Mouse (Mus musculus): ENCODE results near the gene Itgb4.

DNA sequence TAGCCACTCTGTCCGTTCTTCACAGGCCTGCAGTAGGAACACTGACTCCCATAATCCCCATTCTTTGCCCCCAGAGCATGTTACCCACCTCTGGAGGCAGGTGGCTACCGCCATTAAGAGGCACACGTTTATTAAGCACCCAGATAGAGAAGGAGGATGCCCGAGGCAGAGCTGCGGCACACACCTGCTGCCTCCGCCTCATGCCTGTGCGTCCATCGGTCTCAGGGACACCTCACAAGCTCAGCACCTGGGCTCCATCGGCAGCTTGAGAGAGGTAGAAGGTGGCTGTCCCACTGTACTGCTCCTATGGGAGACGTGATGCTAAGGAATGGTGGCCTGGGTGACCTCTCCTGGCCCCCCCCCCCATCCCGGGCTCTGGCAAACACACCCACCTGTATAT is 33.9 kb downstream of the Itgb4 start:
- no peak for TF ChIP-seq CTCF (IDR thresholded peaks at IDR 0.05; ENCODE audit: borderline replicate concordance, extremely low read depth, insufficient read depth, insufficient read length)
- TF ChIP-seq POLR2A (IDR thresholded peaks at IDR 0.05; ENCODE audit: borderline replicate concordance, extremely low read depth, insufficient read depth, insufficient read length, poor library complexity, severe bottlenecking) = no peak
